Mouse (Mus musculus) spleen, adult 2 months (tissue): ENCODE measurements at regions not wholly inside any gene's neighbourhood (a gene's known extent, or its start where the extent isn't known, plus 50 kb on each side); places are given as distances from the start of the nearest gene placed in this dataset.

ENCODE experiments used
- DNase-seq, 2 experiments: peaks; one replicate each; pipeline versions ENCODE4 v3.0.0 to v3.0.0-alpha.2; 2012 to 2021; ENCODE audit warnings: low spot score in 2 of 2, low read depth in 1 of 2
- H3K27ac ChIP-seq: fragments of 200-500 bp; 2 replicates; pipeline ENCODE4 v1.5.1; 2012; ENCODE audit warnings: low read length, inconsistent platforms; ENCODE audit not compliant: insufficient read depth
- H3K27me3 ChIP-seq: fragments of 200-500 bp; 2 replicates; pipeline ENCODE4 v1.6.1; 2012; ENCODE audit warnings: mild to moderate bottlenecking, moderate library complexity, low read length, inconsistent platforms; ENCODE audit not compliant: control insufficient read depth, insufficient read depth
- H3K36me3 ChIP-seq: fragments of 200-500 bp; 2 replicates; pipeline ENCODE4 v1.6.1; 2012; ENCODE audit warnings: mild to moderate bottlenecking, low read length, inconsistent platforms; ENCODE audit not compliant: control insufficient read depth, insufficient read depth
- H3K4me1 ChIP-seq: fragments of 200-500 bp; 2 replicates; pipeline ENCODE4 v1.6.1; 2011; ENCODE audit warnings: inconsistent platforms; ENCODE audit not compliant: control insufficient read depth, insufficient read depth, insufficient read length
- H3K4me3 ChIP-seq: fragments of 200-500 bp; 2 replicates; pipeline ENCODE4 v1.5.1; 2011; ENCODE audit warnings: mild to moderate bottlenecking, inconsistent platforms; ENCODE audit not compliant: insufficient read depth, insufficient read length; ENCODE audit errors: extremely low read depth
- CTCF ChIP-seq: fragments of 200-500 bp; IDR thresholded peaks from 2 replicates; pipeline ENCODE4 v1.5.1; 2011; ENCODE audit warnings: mild to moderate bottlenecking, inconsistent platforms; ENCODE audit not compliant: insufficient read depth, insufficient read length, insufficient replicate concordance; ENCODE audit errors: extremely low read depth
- POLR2A ChIP-seq: fragments of 200-500 bp; IDR thresholded peaks from 2 replicates; pipeline ENCODE4 v1.6.1; 2011; ENCODE audit warnings: low read depth, low read length, inconsistent platforms
- WGBS: fragments of 180-500 bp; shearing (Covaris S2); methylation state at CpG from one replicate; pipeline ENCODE4 v1.1.7; 2018; 5-methylcytosine and 5-hydroxymethylcytosine counted together

- no peak for DNase-seq
- no peak overlapping the region for H3K27ac ChIP-seq
- H3K27me3 ChIP-seq = no peaks in the 10 kb centered on the region
- TF ChIP-seq POLR2A = no peak
- no peak for TF ChIP-seq CTCF
- WGBS = 42% methylated on average over 16 of the region's 16 CpGs
- peaks cover 6% of the 10 kb centered on the region; the same call in 1 of the 2 replicates for H3K4me1 ChIP-seq
- H3K36me3 ChIP-seq = no peaks in the 10 kb centered on the region
- no peak overlapping the region for H3K4me3 ChIP-seq
Measured at GRCm38 (mm10) chr6:100143586-100144301, 143.5 kb downstream of the Rybp start.

- peaks cover 6% of the 10 kb centered on the region; the same call in 1 of the 2 replicates for H3K4me1 ChIP-seq
- H3K27ac ChIP-seq = no peak overlapping the region
- 81% methylated on average over 5 of the region's 5 CpGs for WGBS
- no peaks in the 10 kb centered on the region for H3K27me3 ChIP-seq
- TF ChIP-seq CTCF = no peak
- TF ChIP-seq POLR2A = no peak
- no peaks in the 10 kb centered on the region for H3K36me3 ChIP-seq
- DNase-seq = no peak
- H3K4me3 ChIP-seq = no peak overlapping the region
Measured at GRCm38 (mm10) chr6:100141225-100141624, 146.1 kb downstream of the Rybp start.

- no peak for DNase-seq
- 74% methylated on average over 6 of the region's 6 CpGs for WGBS
- Histone ChIP-seq H3K36me3 (no peaks in the 10 kb centered on the region), H3K4me3 (no peak overlapping the region), H3K27me3 (no peaks in the 10 kb centered on the region), H3K27ac (no peak overlapping the region), H3K4me1 (peaks cover 6% of the 10 kb centered on the region; the same call in 1 of the 2 replicates)
- no peak for TF ChIP-seq POLR2A
- no peak for TF ChIP-seq CTCF
Measured at GRCm38 (mm10) chr6:100140581-100141114, 146.6 kb downstream of the Rybp start.

GRCm38 (mm10) chr6:100139809-100140208, 147.5 kb downstream of the Rybp start:
- no peak for DNase-seq
- H3K4me3 ChIP-seq = no peak overlapping the region
- no peak overlapping the region for H3K27ac ChIP-seq
- H3K27me3 ChIP-seq = no peaks in the 10 kb centered on the region
- H3K36me3 ChIP-seq = no peaks in the 10 kb centered on the region
- peaks cover 6% of the 10 kb centered on the region; the same call in 1 of the 2 replicates for H3K4me1 ChIP-seq
- 70% methylated on average over 6 of the region's 6 CpGs for WGBS
- no peak for TF ChIP-seq CTCF
- no peak for TF ChIP-seq POLR2A

GRCm38 (mm10) chr6:100138659-100139058, 148.6 kb downstream of the Rybp start:
- Histone ChIP-seq H3K4me3 (no peak overlapping the region), H3K27me3 (no peaks in the 10 kb centered on the region), H3K36me3 (no peaks in the 10 kb centered on the region), H3K4me1 (peaks cover 3% of the 10 kb centered on the region; the same call in 1 of the 2 replicates), H3K27ac (no peak overlapping the region)
- TF ChIP-seq CTCF = no peak
- TF ChIP-seq POLR2A = no peak
- no peak for DNase-seq
- 82% methylated on average over 2 of the region's 2 CpGs for WGBS

- Histone ChIP-seq H3K27me3 (no peaks in the 10 kb centered on the region), H3K36me3 (no peaks in the 10 kb centered on the region), H3K4me1 (no peaks in the 10 kb centered on the region), H3K4me3 (no peak overlapping the region), H3K27ac (no peak overlapping the region)
- no peak for DNase-seq
- TF ChIP-seq POLR2A (no peak), CTCF (no peak)
- WGBS = 28% methylated on average over 2 of the region's 2 CpGs
Measured at GRCm38 (mm10) chr6:100135177-100135576, 152.1 kb downstream of the Rybp start.

- H3K4me3 ChIP-seq = no peak overlapping the region
- DNase-seq = no peak
- H3K27me3 ChIP-seq = no peaks in the 10 kb centered on the region
- WGBS = 84% methylated on average over 9 of the region's 9 CpGs
- H3K27ac ChIP-seq = no peak overlapping the region
- no peaks in the 10 kb centered on the region for H3K36me3 ChIP-seq
- no peak for TF ChIP-seq CTCF
- TF ChIP-seq POLR2A = no peak
- no peaks in the 10 kb centered on the region for H3K4me1 ChIP-seq
Measured at GRCm38 (mm10) chr6:100133970-100134369, 153.3 kb downstream of the Rybp start.
